Mouse (Mus musculus): Measurements from ENCODE around the gene Thsd4. TPM values are rescaled to one million over a fixed set of nuclear protein-coding genes. Genes with fewer than 3 reads are reported as not detected.
A peak's percentile ranks its signal among the peaks of the same experiment; 100 is the strongest.

The Thsd4 gene
- polyA plus RNA-seq, 1 experiment from 2014 or later, result 30.5 TPM

GRCm38 (mm10) chr9:60543422-60544015 is 21.7 kb upstream of the Thsd4 start:
- Histone ChIP-seq H3K36me3 (no peaks in the 10 kb centered on the region), H3K27me3 (no peaks in the 10 kb centered on the region), H3K27ac (no peak overlapping the region), H3K4me2 (replicated peaks) (no peak overlapping the region), H3K9ac (no peak overlapping the region), H3K9me3 (no peaks in the 10 kb centered on the region), H3K4me1 (0 out of 2 replicates have a peak, but pooled peaks cover 3% of the 10 kb centered on the region), H3K4me3 (no peak overlapping the region)
- no peak for ATAC-seq (ENCODE audit: low FRiP score, low read depth)
- WGBS, result 23% methylated on average over 7 of the region's 7 CpGs

GRCm38 (mm10) chr9:60530310-60530709 is 8.5 kb upstream of the Thsd4 start:
- no peak for ATAC-seq (ENCODE audit: low FRiP score, low read depth)

GRCm38 (mm10) chr9:60529348-60530243 is 7.8 kb upstream of the Thsd4 start:
- H3K4me2 ChIP-seq (replicated peaks), result no peak overlapping the region
- H3K4me3 ChIP-seq, result no peak overlapping the region
- H3K9ac ChIP-seq, result no peak overlapping the region
- no peaks in the 10 kb centered on the region for H3K9me3 ChIP-seq
- no peak overlapping the region for H3K27ac ChIP-seq
- no peaks in the 10 kb centered on the region for H3K27me3 ChIP-seq
- H3K36me3 ChIP-seq, result no peaks in the 10 kb centered on the region
- no peak for ATAC-seq (ENCODE audit: low FRiP score, low read depth)
- WGBS, result 59% methylated on average over 10 of the region's 10 CpGs
- peaks cover 32% of the 10 kb centered on the region for H3K4me1 ChIP-seq

More at GRCm38 (mm10) chr9:60530310-60530709, 8.5 kb upstream of the Thsd4 start:
- H3K4me2 ChIP-seq (replicated peaks), result no peak overlapping the region
- H3K27ac ChIP-seq, result no peak overlapping the region
- H3K4me1 ChIP-seq, result peaks cover 28% of the 10 kb centered on the region
- H3K36me3 ChIP-seq, result no peaks in the 10 kb centered on the region
- H3K4me3 ChIP-seq, result no peak overlapping the region
- no peaks in the 10 kb centered on the region for H3K27me3 ChIP-seq
- WGBS, result 80% methylated on average over 12 of the region's 12 CpGs
- H3K9me3 ChIP-seq, result no peaks in the 10 kb centered on the region
- H3K9ac ChIP-seq, result no peak overlapping the region

- no peak overlapping the region for H3K4me3 ChIP-seq
These were observed 6.4 kb upstream of the Thsd4 start for GRCm38 (mm10) chr9:60528269-60528668.

GRCm38 (mm10) chr9:60527836-60528235 is 6.0 kb upstream of the Thsd4 start:
- ATAC-seq (ENCODE audit: low FRiP score, low read depth), result no peak
- Histone ChIP-seq H3K4me2 (replicated peaks) (no peak overlapping the region), H3K4me3 (no peak overlapping the region), H3K9me3 (no peaks in the 10 kb centered on the region), H3K27me3 (no peaks in the 10 kb centered on the region), H3K4me1 (peaks cover 32% of the 10 kb centered on the region), H3K36me3 (no peaks in the 10 kb centered on the region), H3K9ac (no peak overlapping the region), H3K27ac (no peak overlapping the region)
- 86% methylated on average over 2 of the region's 2 CpGs for WGBS

More at GRCm38 (mm10) chr9:60528269-60528668, 6.4 kb upstream of the Thsd4 start:
- WGBS, result 84% methylated on average over 3 of the region's 3 CpGs
- Histone ChIP-seq H3K9ac (no peak overlapping the region), H3K27me3 (no peaks in the 10 kb centered on the region), H3K9me3 (no peaks in the 10 kb centered on the region), H3K4me2 (replicated peaks) (no peak overlapping the region), H3K4me1 (peaks cover 32% of the 10 kb centered on the region), H3K36me3 (no peaks in the 10 kb centered on the region), H3K27ac (no peak overlapping the region)
- ATAC-seq (ENCODE audit: low FRiP score, low read depth), result no peak

GRCm38 (mm10) chr9:60527051-60527450 is 5.2 kb upstream of the Thsd4 start:
- Histone ChIP-seq H3K9ac (no peak overlapping the region), H3K27ac (no peak overlapping the region), H3K27me3 (peaks cover 7% of the 10 kb centered on the region), H3K36me3 (no peaks in the 10 kb centered on the region), H3K9me3 (no peaks in the 10 kb centered on the region), H3K4me3 (no peak overlapping the region), H3K4me1 (peaks cover 33% of the 10 kb centered on the region), H3K4me2 (replicated peaks) (no peak overlapping the region)
- WGBS, result 68% methylated on average over 5 of the region's 5 CpGs
- no peak for ATAC-seq (ENCODE audit: low FRiP score, low read depth)

- no peak for ATAC-seq (ENCODE audit: low FRiP score, low read depth)
- H3K9me3 ChIP-seq, result no peaks in the 10 kb centered on the region
- WGBS, result 61% methylated on average over 5 of the region's 5 CpGs
- no peak overlapping the region for H3K9ac ChIP-seq
- no peak overlapping the region for H3K4me2 ChIP-seq (replicated peaks)
- no peak overlapping the region for H3K4me3 ChIP-seq
- no peak overlapping the region for H3K27ac ChIP-seq
- H3K27me3 ChIP-seq, result peaks cover 12% of the 10 kb centered on the region
- H3K4me1 ChIP-seq, result peaks cover 37% of the 10 kb centered on the region
- no peaks in the 10 kb centered on the region for H3K36me3 ChIP-seq
These were observed 4.3 kb upstream of the Thsd4 start for GRCm38 (mm10) chr9:60526195-60526594.

- H3K4me3 ChIP-seq, result peak overlapping the region; percentile 65
- WGBS, result 19% methylated on average over 5 of the region's 5 CpGs
- no peak overlapping the region for H3K27ac ChIP-seq
- peak overlapping the region; percentile 83 for H3K4me2 ChIP-seq (replicated peaks)
- ATAC-seq (ENCODE audit: low FRiP score, low read depth), result no peak
- H3K27me3 ChIP-seq, result peaks cover 45% of the 10 kb centered on the region
- no peaks in the 10 kb centered on the region for H3K36me3 ChIP-seq
- H3K4me1 ChIP-seq, result peaks cover 63% of the 10 kb centered on the region
- no peaks in the 10 kb centered on the region for H3K9me3 ChIP-seq
- H3K9ac ChIP-seq, result peak overlapping the region; percentile 79
These were observed 703 bp downstream of the Thsd4 start for GRCm38 (mm10) chr9:60521143-60521542.

GRCm38 (mm10) chr9:60519601-60520000 is 2.2 kb downstream of the Thsd4 start:
- WGBS, result 6% methylated on average over 3 of the region's 3 CpGs
- Histone ChIP-seq H3K4me2 (replicated peaks) (peak overlapping the region; percentile 83), H3K27me3 (peaks cover 45% of the 10 kb centered on the region), H3K27ac (no peak overlapping the region), H3K4me3 (peak overlapping the region; percentile 7; the same call in 1 of the 2 replicates), H3K36me3 (no peaks in the 10 kb centered on the region), H3K9me3 (no peaks in the 10 kb centered on the region), H3K4me1 (peaks cover 51% of the 10 kb centered on the region), H3K9ac (no peak overlapping the region)
- no peak for ATAC-seq (ENCODE audit: low FRiP score, low read depth)

GRCm38 (mm10) chr9:60518216-60518615 is 3.6 kb downstream of the Thsd4 start:
- no peak for ATAC-seq (ENCODE audit: low FRiP score, low read depth)
- Histone ChIP-seq H3K36me3 (no peaks in the 10 kb centered on the region), H3K9me3 (no peaks in the 10 kb centered on the region), H3K9ac (0 out of 2 replicates have a peak overlapping the region, but pooled peaks have one; percentile 4), H3K4me1 (peaks cover 54% of the 10 kb centered on the region), H3K4me2 (replicated peaks) (no peak overlapping the region; the same call in 1 of the 2 replicates), H3K27me3 (peaks cover 45% of the 10 kb centered on the region), H3K4me3 (no peak overlapping the region), H3K27ac (no peak overlapping the region)
- WGBS, result 22% methylated on average over 3 of the region's 3 CpGs

- Histone ChIP-seq H3K4me3 (no peak overlapping the region), H3K27ac (no peak overlapping the region), H3K27me3 (peaks cover 39% of the 10 kb centered on the region), H3K9me3 (no peaks in the 10 kb centered on the region), H3K36me3 (no peaks in the 10 kb centered on the region), H3K4me2 (replicated peaks) (no peak overlapping the region), H3K9ac (no peak overlapping the region), H3K4me1 (peaks cover 56% of the 10 kb centered on the region)
- WGBS, result 31% methylated on average over 4 of the region's 4 CpGs
- ATAC-seq (ENCODE audit: low FRiP score, low read depth), result no peak
These were observed 4.7 kb downstream of the Thsd4 start for GRCm38 (mm10) chr9:60517148-60517547.

- H3K4me3 ChIP-seq, result no peak overlapping the region
- no peak overlapping the region for H3K4me2 ChIP-seq (replicated peaks)
- peaks cover 35% of the 10 kb centered on the region for H3K27me3 ChIP-seq
- no peak for ATAC-seq (ENCODE audit: low FRiP score, low read depth)
- peaks cover 53% of the 10 kb centered on the region for H3K4me1 ChIP-seq
- H3K9me3 ChIP-seq, result no peaks in the 10 kb centered on the region
- H3K36me3 ChIP-seq, result no peaks in the 10 kb centered on the region
- no peak overlapping the region for H3K27ac ChIP-seq
- no peak overlapping the region for H3K9ac ChIP-seq
- 84% methylated on average over 4 of the region's 4 CpGs for WGBS
These were observed 5.5 kb downstream of the Thsd4 start for GRCm38 (mm10) chr9:60516379-60516778.
